Mouse (Mus musculus): ENCODE measurements at regions not wholly inside any gene's neighbourhood (a gene's known extent, or its start where the extent isn't known, plus 50 kb on each side); places are given as distances from the start of the nearest gene placed in this dataset.

- intact Hi-C loops (cut with DNase I), result no loop called here
- no peak overlapping the region for H3K27ac ChIP-seq
- DNase-seq, result no peak
- no peak for TF ChIP-seq CTCF (IDR thresholded peaks at IDR 0.05)
- H3K4me3 ChIP-seq, result no peak overlapping the region
These were observed 202.7 kb upstream of the Prkcq start for GRCm38 (mm10) chr2:10969111-10969689.

- DNase-seq, result no peak
- no peak overlapping the region for H3K27ac ChIP-seq
- intact Hi-C loops (cut with DNase I), result no loop called here
- no peak overlapping the region for H3K4me3 ChIP-seq
- no peak for TF ChIP-seq CTCF (IDR thresholded peaks at IDR 0.05)
These were observed 199.9 kb upstream of the Prkcq start for GRCm38 (mm10) chr2:10972051-10972450.

GRCm38 (mm10) chr2:10978772-10979171 is 193.1 kb upstream of the Prkcq start:
- intact Hi-C loops (cut with DNase I), result no loop called here

GRCm38 (mm10) chr2:10986101-10986500 is 185.8 kb upstream of the Prkcq start:
- TF ChIP-seq CTCF (IDR thresholded peaks at IDR 0.05), result no peak
- intact Hi-C loops (cut with DNase I), result no loop called here
- no peak for DNase-seq
- Histone ChIP-seq H3K27ac (no peak overlapping the region), H3K4me3 (no peak overlapping the region)

More at GRCm38 (mm10) chr2:10978772-10979171, 193.1 kb upstream of the Prkcq start:
- DNase-seq, result no peak
- no peak overlapping the region for H3K27ac ChIP-seq
- TF ChIP-seq CTCF (IDR thresholded peaks at IDR 0.05), result no peak
- H3K4me3 ChIP-seq, result no peak overlapping the region

GRCm38 (mm10) chr2:10990043-10990728 is 181.7 kb upstream of the Prkcq start:
- intact Hi-C loops (cut with DNase I), result no loop called here
- no peak for TF ChIP-seq CTCF (IDR thresholded peaks at IDR 0.05)
- DNase-seq, result no peak
- H3K4me3 ChIP-seq, result no peak overlapping the region
- no peak overlapping the region for H3K27ac ChIP-seq

- no peak for DNase-seq
- Histone ChIP-seq H3K4me3 (no peak overlapping the region), H3K27ac (no peak overlapping the region)
- TF ChIP-seq CTCF (IDR thresholded peaks at IDR 0.05), result no peak
- intact Hi-C loops (cut with DNase I), result no loop called here
These were observed 173.1 kb upstream of the Prkcq start for GRCm38 (mm10) chr2:10998798-10999197.

GRCm38 (mm10) chr2:10999217-10999618 is 172.7 kb upstream of the Prkcq start:
- no peak for TF ChIP-seq CTCF (IDR thresholded peaks at IDR 0.05)
- intact Hi-C loops (cut with DNase I), result no loop called here
- Histone ChIP-seq H3K4me3 (no peak overlapping the region), H3K27ac (no peak overlapping the region)
- no peak for DNase-seq

GRCm38 (mm10) chr2:11005806-11006205 is 166.1 kb upstream of the Prkcq start:
- DNase-seq, result no peak
- TF ChIP-seq CTCF (IDR thresholded peaks at IDR 0.05), result no peak
- Histone ChIP-seq H3K4me3 (no peak overlapping the region), H3K27ac (no peak overlapping the region)
- intact Hi-C loops (cut with DNase I), result no loop called here

- TF ChIP-seq CTCF (IDR thresholded peaks at IDR 0.05), result no peak
- intact Hi-C loops (cut with DNase I), result no loop called here
- no peak for DNase-seq
- Histone ChIP-seq H3K4me3 (no peak overlapping the region), H3K27ac (no peak overlapping the region)
These were observed 160.6 kb upstream of the Prkcq start for GRCm38 (mm10) chr2:11011041-11011962.

GRCm38 (mm10) chr2:11012312-11012860 is 159.5 kb upstream of the Prkcq start:
- no peak for DNase-seq
- Histone ChIP-seq H3K27ac (no peak overlapping the region), H3K4me3 (no peak overlapping the region)
- intact Hi-C loops (cut with DNase I), result no loop called here
- TF ChIP-seq CTCF (IDR thresholded peaks at IDR 0.05), result no peak

- no peak for TF ChIP-seq CTCF (IDR thresholded peaks at IDR 0.05)
- no peak for DNase-seq
- H3K27ac ChIP-seq, result no peak overlapping the region
- H3K4me3 ChIP-seq, result no peak overlapping the region
- intact Hi-C loops (cut with DNase I), result no loop called here
These were observed 158.8 kb upstream of the Prkcq start for GRCm38 (mm10) chr2:11013154-11013553.

- Histone ChIP-seq H3K4me3 (no peak overlapping the region), H3K27ac (no peak overlapping the region)
- intact Hi-C loops (cut with DNase I), result no loop called here
- DNase-seq, result no peak
- TF ChIP-seq CTCF (IDR thresholded peaks at IDR 0.05), result no peak
These were observed 155.5 kb upstream of the Prkcq start for GRCm38 (mm10) chr2:11016446-11016845.

GRCm38 (mm10) chr2:11032891-11033290 is 139.0 kb upstream of the Prkcq start:
- DNase-seq, result no peak
- intact Hi-C loops (cut with DNase I), result no loop called here

More at GRCm38 (mm10) chr2:11032891-11033290, 139.0 kb upstream of the Prkcq start:
- Histone ChIP-seq H3K27ac (no peak overlapping the region), H3K4me3 (no peak overlapping the region)
- no peak for TF ChIP-seq CTCF (IDR thresholded peaks at IDR 0.05)

Data from gastrocnemius, adult 2 months (tissue).